23 mouse cellular contexts compared by ENCODE assay signal in the genomic region with DNA sequence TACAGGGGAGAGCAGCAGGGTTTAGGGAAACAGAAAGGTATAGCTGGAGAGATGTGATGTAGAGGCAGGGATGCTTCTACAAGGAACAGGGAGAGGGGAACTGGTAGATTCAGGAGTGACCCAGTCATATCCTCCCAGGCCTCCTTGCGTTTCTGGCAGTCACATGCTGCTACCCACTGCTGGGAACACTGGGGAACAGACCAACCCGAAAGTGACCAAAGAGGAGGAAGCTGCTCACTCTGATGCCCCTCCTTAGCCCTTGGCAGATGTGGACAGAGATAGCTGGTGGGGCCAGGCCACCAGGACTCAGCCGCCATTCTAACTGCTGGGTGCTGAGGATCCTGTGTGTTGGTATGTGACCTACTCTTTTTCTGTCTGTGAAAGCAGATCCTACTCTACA. TPM values are rescaled to one million over a fixed set of nuclear protein-coding genes. Genes with fewer than 3 reads are reported as not detected.
DNase-seq lines count a peak whose midpoint lies in the region; ATAC-seq and TF ChIP-seq lines count a peak whose summit lies in the region.
"Had no signal": no experiment of that assay in that cellular context is flagged by ENCODE, and none has a peak within 500 bp of the region (broad histone marks: within the 10 kb centered on the region; RNA-seq: fewer than 3 reads in every experiment).

No protein-coding gene starts in this region.

- H3K4me2 ChIP-seq in intestine, embryonic 16.5 days (ENCODE audit: low read depth, low read length) = no peak overlapping the region
- H3K4me2 ChIP-seq in intestine, postnatal 0 days (replicated peaks; ENCODE audit: low read depth) = no peak overlapping the region
- 0 out of 2 replicates have a peak overlapping the region, but pooled peaks have one; percentile 2 for H3K4me2 ChIP-seq in liver, postnatal 0 days (ENCODE audit: low read depth, low read length)
- no peak overlapping the region for H3K4me2 ChIP-seq in hindbrain, embryonic 11.5 days (replicated peaks; ENCODE audit: low read depth, low read length)
- H3K4me2 ChIP-seq: forebrain, embryonic 15.5 days; heart, embryonic 11.5 days; limb, embryonic 13.5 days had no signal

- H3K9me3 ChIP-seq in intestine, embryonic 16.5 days (ENCODE audit: control insufficient read depth, low read length) = no peaks in the 10 kb centered on the region
- H3K9me3 ChIP-seq in intestine, postnatal 0 days (ENCODE audit: control insufficient read depth) = no peaks in the 10 kb centered on the region
- no peaks in the 10 kb centered on the region for H3K9me3 ChIP-seq in liver, postnatal 0 days (ENCODE audit: low read length)
- H3K9me3 ChIP-seq in megakaryocyte, embryonic 14.5 days = no peaks in the 10 kb centered on the region
- no peaks in the 10 kb centered on the region for H3K9me3 ChIP-seq in hindbrain, embryonic 11.5 days (ENCODE audit: control insufficient read depth, low read length)
- H3K9me3 ChIP-seq: embryonic facial prominence, embryonic 10.5 days; forebrain, embryonic 15.5 days; hindbrain, embryonic 10.5 days; limb, embryonic 13.5 days had no signal

- no peak for TF ChIP-seq EP300 in liver, postnatal 0 days (IDR thresholded peaks at IDR 0.05; ENCODE audit: low read depth)

- no peak overlapping the region for H3K4me3 ChIP-seq in intestine, embryonic 16.5 days (ENCODE audit: low read length)
- H3K4me3 ChIP-seq in intestine, postnatal 0 days (ENCODE audit: low read depth, low read length) = no peak overlapping the region
- H3K4me3 ChIP-seq in liver, postnatal 0 days (ENCODE audit: low read depth, low read length) = no peak overlapping the region
- H3K4me3 ChIP-seq in megakaryocyte, embryonic 14.5 days (replicated peaks) = peak overlapping the region; percentile 89
- H3K4me3 ChIP-seq in hindbrain, embryonic 11.5 days (ENCODE audit: low read depth, low read length) = no peak overlapping the region
- H3K4me3 ChIP-seq: embryonic facial prominence, embryonic 10.5 days; erythroblast, embryonic 14.5 days; forebrain, embryonic 15.5 days; hindbrain, embryonic 10.5 days; left cerebral cortex, adult 2 months; limb, embryonic 13.5 days had no signal

- H3K36me3 ChIP-seq in intestine, embryonic 16.5 days (ENCODE audit: control insufficient read depth, insufficient read depth, low read length) = peaks cover 8% of the 10 kb centered on the region
- peaks cover 22% of the 10 kb centered on the region for H3K36me3 ChIP-seq in intestine, postnatal 0 days (ENCODE audit: control insufficient read depth, insufficient read depth)
- peaks cover 31% of the 10 kb centered on the region for H3K36me3 ChIP-seq in liver, postnatal 0 days (replicated peaks; ENCODE audit: insufficient read depth, low read length)
- peaks cover 98% of the 10 kb centered on the region for H3K36me3 ChIP-seq in megakaryocyte, embryonic 14.5 days (replicated peaks; ENCODE audit: low read length)
- no peaks in the 10 kb centered on the region for H3K36me3 ChIP-seq in hindbrain, embryonic 11.5 days (ENCODE audit: control insufficient read depth, insufficient read depth, low read length)
- H3K36me3 ChIP-seq: forebrain, embryonic 15.5 days; hindbrain, embryonic 10.5 days; limb, embryonic 13.5 days had no signal

- H3K27me3 ChIP-seq in intestine, embryonic 16.5 days (replicated peaks; ENCODE audit: control insufficient read depth, insufficient read depth, low read length) = no peaks in the 10 kb centered on the region
- no peaks in the 10 kb centered on the region for H3K27me3 ChIP-seq in intestine, postnatal 0 days (replicated peaks; ENCODE audit: control insufficient read depth, insufficient read depth, low read length)
- no peaks in the 10 kb centered on the region for H3K27me3 ChIP-seq in liver, postnatal 0 days (ENCODE audit: insufficient read depth, low read length)
- H3K27me3 ChIP-seq in megakaryocyte, embryonic 14.5 days (replicated peaks) = no peaks in the 10 kb centered on the region
- H3K27me3 ChIP-seq in hindbrain, embryonic 11.5 days (ENCODE audit: control insufficient read depth, insufficient read depth, low read length) = no peaks in the 10 kb centered on the region
- H3K27me3 ChIP-seq: forebrain, embryonic 15.5 days; limb, embryonic 13.5 days had no signal

- WGBS in intestine, embryonic 16.5 days = 73% methylated on average over 3 of the region's 3 CpGs
- WGBS in intestine, postnatal 0 days = 77% methylated on average over 3 of the region's 3 CpGs
- 40% methylated on average over 3 of the region's 3 CpGs for WGBS in liver, postnatal 0 days (ENCODE audit: insufficient replicate concordance)
- 75% methylated on average over 3 of the region's 3 CpGs for WGBS in hindbrain, embryonic 11.5 days

- no peak for DNase-seq in liver, postnatal 0 days
- DNase-seq in liver = no peak
- peak; percentile 33 for DNase-seq in brain, adult 2 months (ENCODE audit: low read depth, low spot score)
- DNase-seq in hindbrain, embryonic 11.5 days (ENCODE audit: low spot score) = no peak
- no peak for DNase-seq in left cerebral cortex, adult 8-10 months (ENCODE audit: low spot score in 2 of 2)
- DNase-seq: adrenal gland, postnatal 10 days; cerebellum, postnatal 14 days; kidney, postnatal 25 days had no signal

- H3K9ac ChIP-seq in intestine, embryonic 16.5 days (ENCODE audit: low read depth, low read length) = 0 out of 2 replicates have a peak overlapping the region, but pooled peaks have one; percentile 10
- H3K9ac ChIP-seq in intestine, postnatal 0 days (ENCODE audit: low read depth, low read length) = no peak overlapping the region
- no peak overlapping the region for H3K9ac ChIP-seq in liver, postnatal 0 days (replicated peaks)
- no peak overlapping the region for H3K9ac ChIP-seq in hindbrain, embryonic 11.5 days (ENCODE audit: low read depth, low read length)
- H3K9ac ChIP-seq: forebrain, embryonic 15.5 days; limb, embryonic 13.5 days had no signal

- peaks cover 30% of the 10 kb centered on the region for H3K4me1 ChIP-seq in intestine, embryonic 16.5 days (ENCODE audit: control insufficient read depth, insufficient read depth, low read length)
- no peaks in the 10 kb centered on the region for H3K4me1 ChIP-seq in intestine, postnatal 0 days (replicated peaks; ENCODE audit: control insufficient read depth, insufficient read depth, low read length)
- peaks cover 33% of the 10 kb centered on the region for H3K4me1 ChIP-seq in liver, postnatal 0 days (ENCODE audit: insufficient read depth)
- H3K4me1 ChIP-seq in megakaryocyte, embryonic 14.5 days = peaks cover 99% of the 10 kb centered on the region
- H3K4me1 ChIP-seq in hindbrain, embryonic 11.5 days (replicated peaks; ENCODE audit: control insufficient read depth, insufficient read depth, low read length) = no peaks in the 10 kb centered on the region
- H3K4me1 ChIP-seq: forebrain, embryonic 15.5 days had no signal

- TF ChIP-seq CTCF in intestine, postnatal 0 days (IDR thresholded peaks at IDR 0.05; ENCODE audit: low read depth) = no peak
- no peak for TF ChIP-seq CTCF in liver, postnatal 0 days (IDR thresholded peaks at IDR 0.05; ENCODE audit: low read depth)

- no peak overlapping the region for H3K27ac ChIP-seq in intestine, embryonic 16.5 days (ENCODE audit: low read length)
- H3K27ac ChIP-seq in intestine, postnatal 0 days (ENCODE audit: low read depth, low read length) = no peak overlapping the region; the same call in 1 of the 2 replicates
- peak overlapping the region; percentile 57; the same call in 1 of the 2 replicates for H3K27ac ChIP-seq in liver, postnatal 0 days (ENCODE audit: low read depth)
- no peak overlapping the region for H3K27ac ChIP-seq in hindbrain, embryonic 11.5 days (ENCODE audit: low read depth, low read length)
- H3K27ac ChIP-seq: forebrain, embryonic 15.5 days; hindbrain, embryonic 10.5 days; left cerebral cortex, adult 2 months; limb, embryonic 13.5 days had no signal

- no peak for ATAC-seq in intestine, embryonic 16.5 days
- no peak for ATAC-seq in intestine, postnatal 0 days
- ATAC-seq in liver, postnatal 0 days = no peak
- ATAC-seq in hindbrain, embryonic 11.5 days (ENCODE audit: low FRiP score) = no peak
- ATAC-seq: forebrain, embryonic 15.5 days; inflammation-experienced regulatory T-cells, adult 6 months had no signal

RNA-seq across cellular contexts. Expression of a gene that starts 26.9 kb away (rescaled TPM):
- not detected in 2 replicates for polyA plus RNA-seq in intestine, embryonic 16.5 days (2015; fragmentation: Nextera tagmentation; extraction: Ambion mirVana)
- not detected in 2 replicates for polyA plus RNA-seq in intestine, postnatal 0 days (2015; fragmentation: Nextera tagmentation; extraction: Ambion mirVana)
- not detected in 2 replicates for polyA plus RNA-seq in liver, postnatal 0 days (2015; fragmentation: Nextera tagmentation; extraction: Ambion mirVana)
- polyA plus RNA-seq in megakaryocyte, embryonic 14.5 days (2012; ENCODE audit: insufficient read depth, low replicate concordance) = 1.4 TPM in 1 of 2 replicates, not detected in the other
- polyA plus RNA-seq in hindbrain, embryonic 11.5 days (2014; fragmentation: Nextera tagmentation; extraction: Ambion mirVana) = 0.99 TPM in 1 of 2 replicates, not detected in the other
- total RNA-seq in left cerebral cortex, adult 8-10 months (2022) = 1 to 10 TPM in 2 of 4 experiments, not detected in 2; 1.2 to 1.6 TPM
- total RNA-seq: gastrocnemius, adult 18-20 months; MEL; midbrain, postnatal 0 days had no signal
- polyA plus RNA-seq: embryonic facial prominence, embryonic 10.5 days; erythroblast, embryonic 14.5 days; forebrain, embryonic 15.5 days; heart, embryonic 11.5 days; midbrain, postnatal 0 days; neural tube, embryonic 14.5 days had no signal

RNA-seq across cellular contexts. Expression of a gene that starts 35.9 kb away (rescaled TPM):
- polyA plus RNA-seq in intestine, embryonic 16.5 days (2015; fragmentation: Nextera tagmentation; extraction: Ambion mirVana) = 60.9 and 61.8 TPM in 2 replicates
- polyA plus RNA-seq in intestine, postnatal 0 days (2015; fragmentation: Nextera tagmentation; extraction: Ambion mirVana) = 31.2 and 35.3 TPM in 2 replicates
- polyA plus RNA-seq in liver, postnatal 0 days (2015; fragmentation: Nextera tagmentation; extraction: Ambion mirVana) = 16.0 and 18.1 TPM in 2 replicates
- 143 and 148 TPM in 2 replicates for polyA plus RNA-seq in megakaryocyte, embryonic 14.5 days (2012; ENCODE audit: insufficient read depth, low replicate concordance)
- polyA plus RNA-seq in hindbrain, embryonic 11.5 days (2014; fragmentation: Nextera tagmentation; extraction: Ambion mirVana) = 13.9 and 14.2 TPM in 2 replicates
- 10 to 100 TPM; 19.6 to 32.5 (median 25.3) TPM for total RNA-seq in left cerebral cortex, adult 8-10 months (2022)

RNA-seq across cellular contexts. Expression of a gene that starts 37.7 kb away (rescaled TPM):
- polyA plus RNA-seq in intestine, embryonic 16.5 days (2015; fragmentation: Nextera tagmentation; extraction: Ambion mirVana) = 23.0 and 23.5 TPM in 2 replicates
- polyA plus RNA-seq in intestine, postnatal 0 days (2015; fragmentation: Nextera tagmentation; extraction: Ambion mirVana) = 11.1 and 11.2 TPM in 2 replicates
- 14.8 and 15.8 TPM in 2 replicates for polyA plus RNA-seq in liver, postnatal 0 days (2015; fragmentation: Nextera tagmentation; extraction: Ambion mirVana)
- polyA plus RNA-seq in megakaryocyte, embryonic 14.5 days (2012; ENCODE audit: insufficient read depth, low replicate concordance) = 0.54 and 0.63 TPM in 2 replicates
- 14.4 and 17.8 TPM in 2 replicates for polyA plus RNA-seq in hindbrain, embryonic 11.5 days (2014; fragmentation: Nextera tagmentation; extraction: Ambion mirVana)
- total RNA-seq in left cerebral cortex, adult 8-10 months (2022) = 100 to 1,000 TPM; 370 to 394 (median 377) TPM
